Mouse (Mus musculus): ENCODE data around the gene Grm4. TPM values are rescaled to one million over a fixed set of nuclear protein-coding genes. Genes with fewer than 3 reads are reported as not detected.
A peak's percentile ranks its signal among the peaks of the same experiment; 100 is the strongest.

Gene Grm4
- polyA plus RNA-seq, 1 experiment from 2014 or later: 0.96 TPM

DNA sequence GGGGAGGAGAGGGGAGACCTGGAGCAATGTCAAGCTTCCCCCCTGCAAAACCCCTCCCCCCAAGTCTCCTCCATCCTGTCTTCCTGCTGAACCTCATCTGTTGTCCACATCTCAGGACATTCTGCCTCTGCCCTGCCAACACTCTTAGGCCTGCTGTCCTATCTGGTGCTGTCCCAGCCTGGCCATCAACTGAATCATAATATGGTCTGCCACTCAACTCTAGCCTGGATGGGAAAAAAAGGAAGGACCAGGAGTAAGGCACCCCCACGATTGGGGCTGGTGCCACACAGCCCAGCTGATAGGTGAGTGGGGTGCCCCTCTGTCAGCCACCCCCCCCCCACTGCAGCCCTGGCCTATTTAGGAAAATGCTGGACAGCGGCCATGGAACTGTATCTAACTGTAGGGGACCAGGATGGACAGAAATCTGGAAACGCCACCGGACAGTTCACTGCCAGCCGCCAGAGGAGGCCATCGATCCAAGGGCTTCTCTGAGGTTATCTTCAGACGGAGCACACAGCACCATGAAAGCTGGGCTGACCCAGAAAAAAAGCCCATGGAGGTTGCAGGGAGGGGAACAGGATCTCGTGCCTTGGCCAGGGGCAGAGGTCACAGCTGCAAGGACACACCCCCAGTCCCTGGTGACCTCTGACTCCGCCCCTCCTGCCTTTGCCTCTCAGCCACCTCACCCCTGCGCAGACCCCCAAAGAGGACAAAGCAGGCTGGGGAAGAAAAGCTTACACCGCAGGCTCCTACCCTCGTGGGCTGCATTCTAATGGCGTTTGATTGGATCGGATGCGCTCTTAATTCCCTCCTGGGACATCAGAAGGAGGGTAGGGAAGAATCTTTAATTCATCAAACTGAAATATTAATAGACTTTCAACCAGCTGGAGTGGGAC lies 2.3 kb downstream of the Grm4 start:
- Histone ChIP-seq H3K4me1 (peaks cover 44% of the 10 kb centered on the region), H3K27ac (replicated peaks) (peak overlapping the region; percentile 48; the same call in 1 of the 2 replicates), H3K9me3 (no peaks in the 10 kb centered on the region), H3K36me3 (replicated peaks) (no peaks in the 10 kb centered on the region), H3K4me3 (peak overlapping the region; percentile 23; the same call in 1 of the 2 replicates), H3K27me3 (replicated peaks; ENCODE audit: low read depth, poor library complexity, severe bottlenecking) (peaks cover 91% of the 10 kb centered on the region)
- DNase-seq (ENCODE audit: low spot score): peak; percentile 56
- WGBS: 28% methylated on average over 15 of the region's 15 CpGs

DNA sequence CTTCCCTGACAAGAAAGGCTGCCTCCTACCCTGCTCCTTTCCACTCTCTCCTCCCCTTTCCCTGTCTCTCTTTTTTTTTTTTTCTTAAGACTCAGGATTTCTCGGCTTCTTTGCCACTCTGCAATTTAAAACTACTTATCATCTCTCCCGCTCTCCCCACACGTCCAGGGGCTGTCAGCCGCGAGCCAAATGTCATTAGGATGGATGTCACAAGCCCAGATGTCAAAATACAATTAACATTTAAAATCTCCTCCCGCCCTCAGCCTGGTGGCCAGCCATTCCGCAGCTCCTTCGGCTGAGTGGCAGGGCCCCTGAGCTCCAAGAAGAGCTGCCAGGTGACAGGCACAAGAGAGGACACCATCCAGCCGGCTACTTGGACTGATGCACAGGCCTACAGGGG lies 2.9 kb downstream of the Grm4 start:
- H3K36me3 ChIP-seq (replicated peaks): no peaks in the 10 kb centered on the region
- DNase-seq (ENCODE audit: low spot score): no peak
- 20% methylated on average over 9 of the region's 9 CpGs for WGBS
- H3K4me3 ChIP-seq: no peak overlapping the region
- H3K9me3 ChIP-seq: no peaks in the 10 kb centered on the region
- peaks cover 51% of the 10 kb centered on the region for H3K4me1 ChIP-seq
- peaks cover 97% of the 10 kb centered on the region for H3K27me3 ChIP-seq (replicated peaks; ENCODE audit: low read depth, poor library complexity, severe bottlenecking)
- no peak overlapping the region for H3K27ac ChIP-seq (replicated peaks)

DNA sequence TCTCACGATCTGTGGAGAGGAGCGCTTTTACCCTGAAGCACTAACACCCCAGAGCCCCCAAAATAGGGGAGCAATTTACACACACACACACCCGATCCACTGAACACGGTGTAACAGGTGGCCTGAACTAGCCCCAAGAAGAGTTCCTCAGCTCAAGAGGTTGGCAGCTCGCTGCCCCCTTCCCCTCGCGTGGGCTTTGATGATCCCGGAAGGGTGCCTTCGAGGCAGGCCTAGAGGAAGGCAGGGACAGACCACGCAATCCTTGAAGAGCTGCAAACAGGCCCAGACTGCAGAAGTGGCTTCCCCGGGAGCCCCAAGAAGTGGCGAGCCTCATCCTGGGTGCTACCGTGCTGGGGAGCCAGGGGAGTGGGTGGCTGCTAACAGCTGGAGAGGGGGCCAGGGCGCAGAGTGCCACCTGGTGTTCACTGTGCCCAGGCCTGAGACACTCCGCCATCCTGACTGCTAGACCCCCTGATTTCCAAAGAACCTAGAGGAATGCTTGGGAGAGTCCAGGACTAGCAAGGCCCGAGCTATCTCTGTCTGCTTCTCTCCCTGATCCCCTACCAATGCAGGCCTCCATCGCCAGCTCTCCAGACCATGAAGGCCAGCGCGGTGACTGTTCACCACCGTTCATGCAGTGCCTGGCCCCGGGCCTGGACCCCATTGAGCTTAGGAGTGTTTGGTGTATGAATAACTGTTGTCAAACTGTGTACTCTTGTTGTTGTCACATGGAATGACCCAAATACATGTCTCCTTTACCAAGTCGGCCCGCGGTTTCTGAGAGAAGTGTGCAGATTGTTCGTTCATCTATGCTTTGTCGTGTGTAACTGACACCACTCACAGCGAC lies 7.1 kb downstream of the Grm4 start:
- peaks cover 98% of the 10 kb centered on the region for H3K27me3 ChIP-seq (replicated peaks; ENCODE audit: low read depth, poor library complexity, severe bottlenecking)
- H3K27ac ChIP-seq (replicated peaks): no peak overlapping the region
- no peaks in the 10 kb centered on the region for H3K36me3 ChIP-seq (replicated peaks)
- H3K4me3 ChIP-seq: peak overlapping the region; percentile 67
- DNase-seq (ENCODE audit: low spot score): peak; percentile 56
- 30% methylated on average over 27 of the region's 27 CpGs for WGBS
- no peaks in the 10 kb centered on the region for H3K9me3 ChIP-seq
- H3K4me1 ChIP-seq: peaks cover 59% of the 10 kb centered on the region

DNA sequence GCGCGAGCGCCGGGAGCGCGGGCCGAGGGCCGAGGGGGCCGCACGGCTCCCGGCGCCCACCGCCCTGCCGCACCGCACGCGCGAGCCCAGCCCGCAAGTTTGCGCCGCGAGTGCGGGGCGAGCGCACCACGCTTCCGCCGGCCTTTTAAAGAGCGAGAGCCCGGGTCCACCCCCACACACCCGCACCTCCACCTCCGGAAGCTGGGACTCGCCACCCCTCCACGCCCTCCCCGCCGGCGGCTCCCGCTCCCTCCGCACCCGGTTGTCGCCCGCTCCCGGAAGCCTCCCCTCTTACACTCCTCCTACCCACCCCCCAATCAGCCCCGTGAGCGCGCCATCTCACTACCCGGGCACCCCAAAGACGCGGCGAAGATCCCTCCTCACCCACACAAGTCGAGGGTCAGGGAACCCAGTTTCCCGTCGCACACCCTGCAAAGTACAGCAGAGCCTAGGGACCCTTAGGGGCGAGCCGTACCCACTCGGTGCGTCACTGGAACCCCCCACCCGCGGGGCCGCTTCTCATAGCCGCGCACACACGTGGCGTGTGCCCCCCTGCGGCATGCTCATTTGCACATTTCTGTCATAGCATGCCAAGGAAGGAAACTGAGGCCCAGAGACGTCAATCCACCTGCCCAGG lies 7.8 kb downstream of the Grm4 start:
- Histone ChIP-seq H3K36me3 (replicated peaks) (no peaks in the 10 kb centered on the region), H3K4me3 (peak overlapping the region; percentile 67), H3K4me1 (peaks cover 59% of the 10 kb centered on the region), H3K27me3 (replicated peaks; ENCODE audit: low read depth, poor library complexity, severe bottlenecking) (peaks cover 98% of the 10 kb centered on the region), H3K9me3 (no peaks in the 10 kb centered on the region), H3K27ac (replicated peaks) (peak overlapping the region; percentile 51; the same call in 1 of the 2 replicates)
- WGBS: under 1% methylated on average over 66 of the region's 66 CpGs
- no peak for DNase-seq (ENCODE audit: low spot score)

DNA sequence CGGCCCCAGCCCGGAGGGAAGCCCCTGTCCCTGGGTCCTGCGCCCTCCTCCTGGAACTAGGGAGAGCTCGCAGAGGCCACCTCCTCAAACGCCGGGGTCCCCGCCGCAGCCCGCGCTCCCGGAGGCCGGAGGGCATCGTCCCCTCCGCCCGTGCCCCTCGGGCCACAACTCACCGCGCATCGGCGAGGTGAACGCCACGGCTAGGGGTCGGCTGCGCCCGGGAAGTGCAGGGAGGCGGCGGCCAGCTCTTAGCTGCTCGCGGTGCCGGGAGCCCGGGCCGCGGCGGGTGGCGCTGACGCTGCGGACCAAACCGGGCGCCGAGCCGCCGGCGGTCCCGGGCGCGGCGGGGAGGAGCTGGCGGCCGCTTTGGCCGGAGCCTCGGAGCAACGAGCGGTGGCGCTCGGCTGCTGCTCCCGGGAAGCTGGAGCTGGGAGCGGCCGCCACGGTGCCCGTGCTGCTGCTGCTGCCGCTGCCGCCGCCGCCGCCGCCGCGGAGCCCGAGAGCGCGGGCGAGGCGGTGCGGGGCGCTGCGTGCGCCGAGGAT lies 8.5 kb downstream of the Grm4 start:
- WGBS: 1% methylated on average over 78 of the region's 78 CpGs
- Histone ChIP-seq H3K27ac (replicated peaks) (peak overlapping the region; percentile 51), H3K4me3 (peak overlapping the region; percentile 67), H3K4me1 (peaks cover 56% of the 10 kb centered on the region), H3K9me3 (no peaks in the 10 kb centered on the region), H3K27me3 (replicated peaks; ENCODE audit: low read depth, poor library complexity, severe bottlenecking) (peaks cover 100% of the 10 kb centered on the region), H3K36me3 (replicated peaks) (no peaks in the 10 kb centered on the region)
- DNase-seq (ENCODE audit: low spot score): peak; percentile 42

DNA sequence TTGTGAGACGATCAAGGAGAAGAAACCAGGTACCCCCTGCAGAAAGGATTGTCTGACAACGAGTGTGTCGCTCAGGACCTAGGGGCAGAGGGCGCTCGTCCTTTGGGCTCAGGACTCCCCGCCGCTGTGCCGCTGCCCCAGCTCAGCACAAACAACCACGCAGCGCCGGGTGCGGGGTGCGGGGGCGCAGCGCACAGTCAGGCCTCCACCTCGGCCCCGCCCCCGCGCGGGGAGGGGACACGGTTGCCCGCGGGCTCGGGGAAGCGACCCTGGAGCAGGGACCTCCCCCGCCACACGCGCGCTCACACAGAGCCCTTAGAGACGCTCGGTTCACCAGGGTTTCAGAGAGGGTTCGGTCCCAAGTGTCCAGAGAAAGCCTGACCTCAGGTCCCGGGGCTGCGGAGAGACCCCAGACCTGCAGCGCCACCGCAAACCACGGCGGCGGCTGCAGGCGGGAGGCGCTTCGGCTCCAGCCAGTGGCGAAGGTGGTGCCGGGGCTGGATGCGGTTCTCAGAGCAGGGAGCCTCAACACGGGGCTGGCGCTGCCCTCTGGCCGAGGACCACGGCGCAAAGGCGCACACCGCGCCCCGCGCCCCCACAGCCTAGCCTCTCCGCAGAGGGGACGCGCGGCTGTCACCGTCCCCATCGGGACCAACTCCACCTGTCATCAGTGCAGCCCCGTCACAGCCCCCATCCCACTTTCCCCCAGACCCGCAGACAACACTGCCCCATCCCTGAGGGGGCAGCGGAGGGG lies 9.2 kb downstream of the Grm4 start:
- DNase-seq (ENCODE audit: low spot score): peak; percentile 54
- 1% methylated on average over 64 of the region's 64 CpGs for WGBS
- Histone ChIP-seq H3K4me1 (peaks cover 50% of the 10 kb centered on the region), H3K27ac (replicated peaks) (peak overlapping the region; percentile 51), H3K9me3 (no peaks in the 10 kb centered on the region), H3K4me3 (peak overlapping the region; percentile 67), H3K27me3 (replicated peaks; ENCODE audit: low read depth, poor library complexity, severe bottlenecking) (peaks cover 100% of the 10 kb centered on the region), H3K36me3 (replicated peaks) (no peaks in the 10 kb centered on the region)

DNA sequence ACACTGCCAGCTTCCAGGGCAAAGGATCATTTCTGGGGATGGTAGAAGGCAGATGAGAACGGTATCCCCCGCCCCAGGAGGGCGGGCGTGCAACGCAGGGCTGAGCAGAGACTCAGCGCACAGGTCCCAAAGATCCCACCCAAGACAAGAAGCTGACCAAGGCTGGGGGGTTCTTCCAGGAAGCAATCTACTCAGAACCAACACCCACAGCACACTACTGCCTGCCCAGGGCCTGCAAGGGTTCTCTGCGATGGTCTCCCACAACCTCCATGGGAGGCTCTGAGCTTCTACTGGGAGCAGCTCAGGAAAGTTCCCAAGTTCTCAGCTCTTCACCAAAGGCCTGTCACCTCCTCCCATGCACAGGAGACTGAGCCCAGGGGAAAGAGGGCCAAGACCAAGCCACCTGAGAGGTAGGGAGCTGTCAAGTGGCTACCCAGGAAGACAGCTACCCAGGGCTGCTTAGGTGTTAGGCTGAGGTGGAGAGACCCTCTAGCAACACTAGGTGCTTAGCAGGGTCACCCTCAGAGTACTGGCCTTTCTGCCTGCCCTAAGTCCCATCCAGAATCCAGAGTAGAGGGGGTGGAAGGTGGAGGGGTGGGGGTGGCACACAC lies 10.0 kb downstream of the Grm4 start:
- Histone ChIP-seq H3K4me3 (peak overlapping the region; percentile 67), H3K27me3 (replicated peaks; ENCODE audit: low read depth, poor library complexity, severe bottlenecking) (peaks cover 100% of the 10 kb centered on the region), H3K27ac (replicated peaks) (no peak overlapping the region), H3K4me1 (peaks cover 54% of the 10 kb centered on the region), H3K36me3 (replicated peaks) (no peaks in the 10 kb centered on the region), H3K9me3 (no peaks in the 10 kb centered on the region)
- WGBS: 91% methylated on average over 7 of the region's 7 CpGs
- no peak for DNase-seq (ENCODE audit: low spot score)

DNA sequence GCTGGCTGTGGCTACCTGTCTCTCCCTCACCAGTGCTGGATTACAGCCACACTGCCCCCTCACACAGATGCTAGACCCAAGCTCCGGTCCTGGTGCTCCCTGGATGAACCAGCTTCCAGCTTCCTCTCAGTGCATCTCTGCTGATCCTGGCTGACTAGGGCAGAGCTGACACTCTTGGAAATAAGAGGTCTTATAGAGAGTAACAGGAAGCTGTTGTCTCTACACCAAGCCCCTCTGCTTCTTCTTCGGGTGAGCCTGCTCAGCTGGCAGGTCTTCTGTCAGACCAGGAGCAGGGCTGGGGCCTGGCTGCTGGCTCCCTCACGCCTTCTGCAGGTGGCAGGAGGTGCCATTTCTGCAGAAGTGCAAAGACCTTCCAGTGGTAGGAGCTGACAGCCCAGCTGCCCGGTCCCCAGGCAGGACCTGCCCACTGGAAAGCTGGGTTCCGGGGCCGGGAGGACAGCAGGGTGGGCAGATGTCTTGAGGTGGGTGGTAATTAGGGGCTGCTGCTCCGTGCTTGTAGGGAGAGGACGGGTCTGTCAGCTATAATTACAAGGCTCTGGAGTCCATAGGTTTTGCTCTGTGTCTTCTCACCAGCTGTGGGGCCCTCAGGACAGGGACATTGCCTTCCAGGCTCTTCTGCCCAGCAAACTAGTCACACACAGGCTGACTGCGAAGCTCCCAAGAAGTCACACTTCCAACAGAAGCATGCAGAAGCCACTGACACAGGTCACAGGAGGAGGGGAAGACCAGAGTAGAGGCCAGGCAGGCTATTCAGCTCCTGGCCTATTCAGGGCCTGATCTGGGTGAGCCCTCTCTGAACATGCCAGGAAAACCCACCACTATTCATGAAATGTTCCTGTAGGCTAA lies 10.7 kb downstream of the Grm4 start:
- H3K27ac ChIP-seq (replicated peaks): no peak overlapping the region
- no peak for DNase-seq (ENCODE audit: low spot score)
- no peaks in the 10 kb centered on the region for H3K36me3 ChIP-seq (replicated peaks)
- no peaks in the 10 kb centered on the region for H3K9me3 ChIP-seq
- H3K4me3 ChIP-seq: no peak overlapping the region
- 54% methylated on average over 9 of the region's 9 CpGs for WGBS
- peaks cover 61% of the 10 kb centered on the region for H3K4me1 ChIP-seq
- peaks cover 98% of the 10 kb centered on the region for H3K27me3 ChIP-seq (replicated peaks; ENCODE audit: low read depth, poor library complexity, severe bottlenecking)

DNA sequence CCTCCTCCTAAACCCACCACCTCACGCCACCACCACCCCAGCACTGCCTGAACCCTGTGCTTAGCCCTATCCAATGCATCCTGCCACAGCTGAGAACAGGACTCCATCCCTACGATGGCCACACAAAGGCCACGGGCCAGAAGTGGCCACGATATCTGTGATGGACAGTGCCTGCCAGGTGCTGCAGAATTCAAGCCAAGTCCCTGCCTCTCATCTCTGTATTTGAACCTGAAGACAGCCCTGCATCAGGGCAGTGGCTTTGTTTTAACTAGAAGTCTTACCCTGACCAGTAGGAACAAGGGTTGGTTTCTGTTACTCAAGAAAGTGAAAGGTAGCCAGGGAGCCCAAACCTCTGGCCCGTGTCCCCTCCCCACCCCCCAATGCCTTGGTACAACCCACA lies 12.1 kb downstream of the Grm4 start:
- Histone ChIP-seq H3K27ac (replicated peaks) (no peak overlapping the region), H3K9me3 (no peaks in the 10 kb centered on the region), H3K4me3 (no peak overlapping the region), H3K4me1 (peaks cover 73% of the 10 kb centered on the region), H3K27me3 (replicated peaks; ENCODE audit: low read depth, poor library complexity, severe bottlenecking) (peaks cover 96% of the 10 kb centered on the region), H3K36me3 (replicated peaks) (no peaks in the 10 kb centered on the region)
- no peak for DNase-seq (ENCODE audit: low spot score)
- WGBS: 78% methylated on average over 5 of the region's 5 CpGs

DNA sequence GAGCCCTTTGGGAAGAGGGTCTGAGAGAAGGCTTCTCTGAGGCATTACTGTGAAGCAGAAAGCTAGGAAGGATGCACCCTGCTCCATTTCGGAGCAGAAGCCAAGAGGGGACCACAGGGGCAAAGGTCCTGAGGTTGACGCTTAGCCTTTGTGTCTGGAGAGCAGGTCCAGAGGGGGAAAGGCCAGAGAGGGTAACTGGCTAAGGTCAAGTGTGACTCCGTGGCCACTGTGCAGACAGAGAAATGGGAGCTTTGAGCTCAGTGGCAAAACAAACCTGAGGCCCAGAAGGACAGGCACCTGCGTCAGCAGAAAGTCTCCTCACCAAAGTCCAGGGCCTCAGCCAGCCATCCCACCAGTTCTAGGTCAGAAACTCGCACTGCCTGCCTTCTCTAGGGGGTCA lies 12.7 kb downstream of the Grm4 start:
- Histone ChIP-seq H3K36me3 (replicated peaks) (no peaks in the 10 kb centered on the region), H3K4me3 (no peak overlapping the region), H3K27ac (replicated peaks) (no peak overlapping the region), H3K27me3 (replicated peaks; ENCODE audit: low read depth, poor library complexity, severe bottlenecking) (peaks cover 96% of the 10 kb centered on the region), H3K4me1 (peaks cover 73% of the 10 kb centered on the region), H3K9me3 (no peaks in the 10 kb centered on the region)
- WGBS: 54% methylated on average over 5 of the region's 5 CpGs
- no peak for DNase-seq (ENCODE audit: low spot score)

DNA sequence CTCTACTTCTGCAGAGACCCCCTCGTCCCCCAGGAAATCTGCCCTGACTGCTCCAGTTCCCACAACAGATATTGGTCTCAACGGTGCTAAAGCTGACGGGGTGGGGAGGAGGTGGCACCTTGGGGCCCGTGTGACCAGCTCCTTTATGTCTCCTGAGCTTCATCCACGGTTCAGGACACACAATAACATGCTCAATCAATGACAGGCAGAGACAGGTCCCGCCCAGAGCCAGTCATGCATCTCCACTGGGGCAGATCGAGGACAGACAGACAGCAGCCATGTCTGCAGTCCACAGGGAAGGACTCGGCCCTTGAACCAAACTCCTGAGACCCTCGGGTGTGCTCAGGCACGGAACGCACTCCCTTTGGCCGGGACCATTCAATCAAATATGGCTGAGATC lies 13.2 kb downstream of the Grm4 start:
- Histone ChIP-seq H3K36me3 (replicated peaks) (no peaks in the 10 kb centered on the region), H3K4me1 (peaks cover 70% of the 10 kb centered on the region), H3K27me3 (replicated peaks; ENCODE audit: low read depth, poor library complexity, severe bottlenecking) (peaks cover 96% of the 10 kb centered on the region), H3K9me3 (no peaks in the 10 kb centered on the region), H3K4me3 (no peak overlapping the region), H3K27ac (replicated peaks) (no peak overlapping the region)
- WGBS: 67% methylated on average over 12 of the region's 12 CpGs
- no peak for DNase-seq (ENCODE audit: low spot score)
